Mouse (Mus musculus): ENCODE data around the gene Tcam1. TPM values are rescaled to one million over a fixed set of nuclear protein-coding genes. Genes with fewer than 3 reads are reported as not detected.
"Not testable (repeated sequence)": the region's sequence is repeated elsewhere in the genome, so short reads cannot be mapped to it uniquely, and the experiment has no call there.

Gene Tcam1
- under 1 TPM in 1 of 2 experiments, not detected in 1; 0.07 TPM for total RNA-seq (2021)

DNA sequence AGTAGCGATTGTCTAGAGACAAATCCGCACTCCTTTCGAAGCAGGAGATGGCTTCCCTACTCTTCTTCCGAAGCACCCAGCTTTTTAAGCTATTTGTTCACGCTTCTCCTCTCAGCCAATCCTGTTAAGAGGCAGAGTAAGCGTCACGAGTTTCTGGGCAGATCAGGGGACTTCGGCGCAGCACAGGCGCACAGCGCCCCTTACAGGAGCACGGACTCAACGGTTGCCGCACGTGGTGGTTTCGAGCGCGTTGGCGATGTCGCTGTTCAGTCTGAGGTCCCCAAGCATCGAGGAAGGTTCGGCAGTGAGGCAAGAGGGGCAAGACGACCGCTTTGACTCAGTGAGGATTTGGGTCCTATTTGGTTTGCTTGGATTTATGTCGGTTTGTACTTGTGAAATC is at the start of gene Tcam1:
Gene Tcam1 (plus strand): TSS at position 219 of the 400 bp plus-strand sequence.
- peak; percentile 94 to 97 for DNase-seq
- intact Hi-C loops (cut with DNase I): no loop called here

DNA sequence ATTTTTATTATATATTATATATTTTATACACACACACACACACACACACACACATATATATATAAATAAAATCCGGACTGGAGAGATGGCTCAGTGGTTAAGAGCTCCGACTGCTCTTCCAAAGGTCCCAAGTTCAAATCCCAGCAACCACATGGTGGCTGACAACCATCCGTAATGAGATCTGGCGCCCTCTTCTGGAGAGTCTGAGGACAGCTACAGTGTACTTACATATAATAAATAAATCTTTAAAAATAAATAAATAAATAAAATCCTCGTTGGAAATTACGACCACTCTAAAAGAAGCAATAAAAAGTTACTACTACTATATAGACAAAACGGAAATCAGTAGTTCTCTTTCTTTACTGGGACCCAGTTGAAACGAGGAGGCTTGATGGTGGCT is 42.5 kb upstream of the Tcam1 start:
- intact Hi-C loops (cut with DNase I); DNase-seq: not testable (repeated sequence)

DNA sequence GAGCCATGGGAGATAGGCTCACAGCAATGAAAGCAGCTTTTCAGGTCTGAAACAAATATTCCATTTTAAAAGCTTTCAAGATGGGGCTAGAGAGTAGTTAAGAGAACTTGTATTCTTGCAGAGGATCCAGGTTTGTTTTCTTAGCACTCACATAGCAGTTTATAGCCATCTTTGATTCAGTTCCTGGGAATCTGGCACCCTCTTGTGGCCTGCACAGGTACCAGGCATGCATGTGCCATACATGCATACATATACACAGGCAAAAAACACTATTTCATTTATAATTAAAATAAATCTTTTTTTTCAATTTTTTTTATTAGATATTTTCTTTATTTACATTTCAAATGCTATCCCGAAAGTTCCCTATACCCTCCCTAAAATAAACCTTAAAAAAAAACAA is 29.6 kb upstream of the Tcam1 start:
- no peak for DNase-seq
- intact Hi-C loops (cut with DNase I): no loop called here

DNA sequence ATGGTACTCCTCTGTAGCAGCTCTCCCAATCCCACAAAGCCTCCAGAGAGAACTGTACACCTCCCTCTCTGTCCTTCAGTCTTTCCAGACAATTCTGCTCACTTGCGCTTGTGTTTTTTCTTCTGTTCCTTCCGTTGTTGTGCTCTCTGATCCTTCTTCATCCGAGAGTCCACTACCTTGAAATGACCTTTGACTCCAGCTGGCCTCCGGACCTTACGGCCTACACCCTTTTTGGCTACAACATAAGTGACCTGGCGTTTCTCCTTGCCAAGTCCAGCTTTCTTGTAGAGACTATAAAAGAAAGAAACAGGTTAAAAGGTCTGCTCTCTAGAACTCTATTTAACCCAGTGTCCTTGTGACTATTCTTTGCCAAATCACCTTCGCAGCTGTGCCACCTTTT is 27.1 kb upstream of the Tcam1 start:
- intact Hi-C loops (cut with DNase I): no loop called here
- no peak for DNase-seq

DNA sequence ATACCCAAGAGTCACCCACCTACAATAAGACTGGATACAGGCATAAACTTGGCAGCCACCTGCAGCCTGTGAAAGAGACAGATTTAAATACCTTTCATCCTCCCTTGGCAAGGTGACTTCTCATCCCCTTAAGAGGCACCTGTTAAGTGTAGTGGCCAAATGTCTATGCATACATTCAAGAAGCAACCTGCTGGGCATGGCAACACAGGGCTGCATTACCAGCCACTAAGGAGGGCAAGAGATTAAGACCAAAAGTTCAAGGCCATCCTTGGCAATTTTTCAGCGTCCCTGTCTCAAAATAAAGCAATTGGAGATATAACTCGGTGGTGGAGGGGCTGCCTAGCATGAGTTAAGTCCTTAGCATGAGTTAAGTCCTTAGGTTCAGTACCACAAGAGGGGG is 21.7 kb upstream of the Tcam1 start:
- intact Hi-C loops (cut with DNase I): no loop called here
- no peak for DNase-seq

DNA sequence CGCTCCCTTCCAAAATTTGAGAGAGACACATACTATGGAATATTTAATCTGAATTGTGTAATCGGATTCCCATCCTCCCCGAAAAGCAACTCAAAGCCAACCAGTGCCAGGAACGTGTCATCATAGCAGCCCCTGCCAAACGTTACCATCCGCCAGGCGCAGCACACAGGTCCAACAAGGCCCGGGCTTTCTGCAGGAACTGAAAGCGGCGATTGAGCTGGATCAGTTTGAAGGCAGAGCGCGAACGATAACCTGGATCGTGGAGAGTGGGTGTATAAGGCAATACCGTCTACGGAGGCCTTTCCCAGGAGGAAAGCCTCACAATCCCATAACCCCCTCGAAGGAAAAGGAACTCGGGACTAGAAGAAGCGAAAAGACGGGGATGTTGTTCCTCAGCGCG is 21.3 kb upstream of the Tcam1 start:
- intact Hi-C loops (cut with DNase I): no loop called here
- DNase-seq: no peak

DNA sequence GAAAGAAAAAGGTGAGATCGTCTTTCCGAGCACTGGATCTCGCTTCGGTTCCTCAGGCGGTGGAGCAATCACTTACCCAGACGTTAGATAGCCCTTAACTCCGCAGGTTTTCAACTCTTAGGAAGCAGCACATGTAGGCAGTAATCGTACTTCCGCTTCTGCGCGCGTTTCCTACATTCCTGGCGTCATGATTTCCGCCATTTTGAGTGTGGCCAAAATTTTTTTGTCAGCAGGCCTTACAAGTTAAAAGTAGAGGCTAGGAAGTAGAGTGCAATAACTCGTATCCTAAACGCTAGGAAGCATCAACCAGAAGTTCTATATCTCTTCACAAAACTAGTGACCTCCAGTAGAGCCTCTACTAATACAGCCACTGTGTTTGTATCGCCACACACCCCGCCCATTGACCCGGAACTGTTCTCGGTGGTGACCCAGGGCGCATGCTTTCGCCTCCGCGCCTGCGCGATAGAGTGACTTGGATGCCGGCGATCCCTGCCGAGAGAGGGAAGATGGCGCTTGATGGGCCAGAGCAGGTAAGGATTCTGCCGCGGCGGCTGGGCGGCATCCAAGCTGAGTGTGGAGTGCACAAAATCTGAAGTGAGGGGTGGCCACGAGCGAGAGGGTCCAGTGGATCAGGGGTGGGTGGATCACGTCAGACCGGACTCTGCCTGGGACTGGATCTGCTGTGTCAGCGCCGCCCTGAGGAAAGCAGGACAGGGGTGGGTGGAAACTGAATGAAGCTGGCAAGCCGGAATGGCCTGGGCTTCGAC is 20.6 kb upstream of the Tcam1 start, which contains the start of the genes Ftsj3 and Psmc5:
Gene Ftsj3 (minus strand): TSS at position 395 of the 767 bp plus-strand sequence.
Gene Psmc5 (plus strand): TSS at position 470 of the 767 bp plus-strand sequence.
- intact Hi-C loops (cut with DNase I): loop anchor here (1.0 kb wide), 1 partner anchor 16 kb away; the partner anchor contains the start of gene Smarcd2
- peak; percentile 99 to 100 for DNase-seq

DNA sequence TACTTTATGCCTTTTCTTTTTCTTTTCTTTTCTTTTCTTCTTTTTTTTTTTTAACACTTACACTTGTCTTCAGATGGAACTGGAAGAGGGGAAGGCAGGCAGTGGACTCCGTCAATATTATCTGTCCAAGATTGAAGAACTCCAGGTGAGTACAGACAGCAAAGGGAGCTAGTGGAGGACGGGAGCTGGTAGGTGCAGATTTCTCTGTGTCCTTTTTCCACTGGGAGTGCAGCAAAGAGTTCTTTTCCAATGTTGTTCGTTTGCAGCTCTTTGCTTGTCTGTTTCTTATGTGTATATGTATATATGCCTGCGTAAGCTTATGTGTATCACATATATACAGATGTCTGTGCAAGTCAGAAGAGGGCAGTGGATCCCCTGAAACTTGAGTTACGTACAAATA is 19.7 kb upstream of the Tcam1 start:
- peak in 1 of 2 experiments; percentile 54 for DNase-seq
- intact Hi-C loops (cut with DNase I): loop anchor here (1.0 kb wide), 1 partner anchor 16 kb away; the partner anchor contains the start of gene Smarcd2

DNA sequence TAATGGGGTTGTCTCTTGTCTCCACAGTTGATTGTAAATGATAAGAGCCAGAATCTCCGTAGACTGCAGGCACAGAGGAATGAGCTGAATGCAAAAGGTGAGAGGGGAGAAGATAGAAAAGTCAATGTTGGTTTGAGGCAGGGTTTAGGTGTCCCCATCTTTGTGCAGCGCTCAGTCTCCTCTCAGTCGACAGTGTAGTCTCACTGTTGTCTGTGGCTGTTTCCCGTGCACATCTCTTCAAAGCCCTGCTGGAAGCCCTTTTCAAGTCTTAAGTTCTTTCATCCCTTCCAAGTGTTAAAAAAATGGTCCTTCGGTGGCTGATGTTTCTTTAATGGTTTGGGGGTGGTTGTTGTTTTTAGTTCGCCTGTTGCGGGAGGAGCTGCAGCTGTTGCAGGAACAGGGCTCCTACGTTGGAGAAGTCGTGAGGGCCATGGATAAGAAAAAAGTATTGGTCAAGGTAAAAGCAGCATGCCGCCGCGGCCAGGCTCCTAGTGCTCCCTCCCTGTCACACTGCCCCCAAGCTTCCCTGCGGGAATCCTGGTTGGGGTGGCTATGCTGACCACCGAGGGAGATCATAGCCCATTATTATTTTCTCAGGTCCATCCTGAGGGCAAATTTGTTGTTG is 15.5 kb upstream of the Tcam1 start:
- intact Hi-C loops (cut with DNase I): no loop called here
- DNase-seq: no peak

DNA sequence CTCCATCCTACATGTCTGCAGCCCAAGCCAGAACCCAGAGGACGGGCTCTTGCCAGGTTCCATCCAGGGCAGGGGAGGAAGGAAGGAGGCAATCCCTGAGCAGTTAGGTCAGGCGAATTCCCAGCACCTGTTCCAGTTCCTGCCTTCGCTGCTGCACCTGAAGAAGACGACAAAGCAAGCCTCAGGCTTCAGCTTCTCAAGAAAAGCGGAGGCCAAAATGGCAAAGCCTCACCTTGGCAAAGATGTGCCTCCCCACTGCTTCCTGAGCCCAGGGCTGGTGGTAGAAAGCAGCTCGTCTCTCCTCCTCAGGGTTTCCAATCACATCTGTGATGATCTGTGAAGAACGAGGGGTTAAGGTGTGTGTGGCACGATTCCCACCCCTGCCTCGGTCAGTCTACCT is 12.5 kb upstream of the Tcam1 start:
- DNase-seq: no peak
- intact Hi-C loops (cut with DNase I): no loop called here

DNA sequence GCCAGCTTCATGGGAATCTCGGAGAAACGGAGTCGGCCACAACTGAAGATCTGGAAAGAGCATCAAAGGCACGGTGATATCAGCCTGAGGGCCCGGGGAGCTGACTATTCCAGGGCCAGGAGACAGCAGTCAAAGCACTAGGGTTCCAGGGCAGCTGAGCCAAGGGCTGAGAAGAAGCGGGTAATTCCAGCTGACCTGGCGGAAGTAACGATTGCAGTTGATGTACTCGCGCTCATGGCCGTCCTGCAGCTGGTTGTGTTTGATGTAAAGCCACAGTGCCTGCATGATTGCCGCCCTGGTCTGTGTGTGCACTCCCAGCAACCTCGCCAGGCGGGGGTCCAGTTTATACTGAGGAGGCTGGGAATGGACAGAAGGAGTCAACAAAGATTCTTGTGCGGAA is 11.5 kb upstream of the Tcam1 start:
- DNase-seq: no peak

DNA sequence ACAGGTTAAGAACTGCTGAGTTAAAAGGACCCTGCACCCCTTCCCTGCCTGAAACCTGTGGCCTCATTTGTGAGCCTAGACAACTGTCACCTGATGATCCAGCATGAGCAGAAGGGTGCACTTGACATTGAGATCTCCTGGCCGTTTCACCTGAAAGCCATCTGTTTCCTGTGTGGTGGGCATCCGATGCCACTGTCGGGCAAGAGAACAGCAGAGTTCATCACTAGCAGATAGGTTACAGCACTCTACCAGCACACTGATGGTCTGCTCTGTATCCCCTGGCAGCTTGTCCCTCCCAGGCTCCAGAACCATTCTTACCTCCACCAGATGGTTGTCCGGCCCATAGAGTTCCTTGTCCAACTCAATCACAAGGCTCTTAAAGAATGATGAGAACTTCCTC is 10.9 kb upstream of the Tcam1 start:
- intact Hi-C loops (cut with DNase I): no loop called here
- DNase-seq: no peak

More for the DNA sequence above, 11.5 kb upstream of the Tcam1 start:
- intact Hi-C loops (cut with DNase I): no loop called here

DNA sequence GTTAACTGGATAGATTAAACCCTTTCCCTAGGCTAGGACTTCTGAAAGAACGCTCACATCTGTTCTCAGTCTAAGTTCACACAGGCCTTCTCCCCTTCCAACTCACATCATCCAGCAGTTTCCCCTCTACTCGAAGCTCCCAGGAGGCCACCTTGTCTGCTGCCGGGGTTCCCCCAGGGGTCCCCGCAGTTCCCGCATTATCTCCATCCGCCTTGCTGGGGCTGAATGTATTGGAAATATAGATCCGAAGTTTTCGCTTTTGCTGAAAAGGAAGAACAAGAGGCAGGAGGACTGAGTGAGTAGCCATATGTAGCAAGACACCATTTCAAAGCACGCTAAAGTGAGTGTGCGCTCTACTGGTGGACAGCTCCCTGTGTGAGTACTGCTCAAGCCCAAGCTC is 10.0 kb upstream of the Tcam1 start:
- DNase-seq: no peak
- intact Hi-C loops (cut with DNase I): no loop called here

DNA sequence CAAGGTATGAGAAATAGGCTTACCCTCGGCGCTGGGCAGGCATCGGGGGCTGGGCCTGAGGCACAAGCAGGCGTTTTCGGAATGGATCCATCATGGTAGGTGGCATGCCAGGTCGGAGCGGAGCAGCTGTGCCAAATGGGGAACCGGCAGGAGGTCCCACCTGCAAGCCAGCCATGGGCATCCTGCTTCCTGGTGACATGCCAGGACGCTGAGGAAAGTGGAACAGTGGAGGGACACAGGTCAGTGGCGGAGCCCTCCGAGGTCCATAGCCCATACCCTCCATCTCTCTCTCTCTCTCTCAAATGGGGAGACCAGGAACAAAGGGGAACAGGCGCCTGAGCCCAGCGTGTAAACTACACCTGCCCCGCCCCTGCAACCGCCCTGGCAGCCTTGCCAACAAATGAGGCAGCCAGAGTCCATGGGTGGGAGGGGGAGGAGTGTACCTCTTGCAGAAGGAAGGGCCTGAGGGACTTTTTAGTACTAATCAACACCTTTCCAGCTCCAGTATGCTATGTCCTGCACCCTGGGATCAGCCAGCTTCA is 9.1 kb upstream of the Tcam1 start:
- intact Hi-C loops (cut with DNase I): no loop called here
- DNase-seq: peak in 1 of 2 experiments; percentile 30

DNA sequence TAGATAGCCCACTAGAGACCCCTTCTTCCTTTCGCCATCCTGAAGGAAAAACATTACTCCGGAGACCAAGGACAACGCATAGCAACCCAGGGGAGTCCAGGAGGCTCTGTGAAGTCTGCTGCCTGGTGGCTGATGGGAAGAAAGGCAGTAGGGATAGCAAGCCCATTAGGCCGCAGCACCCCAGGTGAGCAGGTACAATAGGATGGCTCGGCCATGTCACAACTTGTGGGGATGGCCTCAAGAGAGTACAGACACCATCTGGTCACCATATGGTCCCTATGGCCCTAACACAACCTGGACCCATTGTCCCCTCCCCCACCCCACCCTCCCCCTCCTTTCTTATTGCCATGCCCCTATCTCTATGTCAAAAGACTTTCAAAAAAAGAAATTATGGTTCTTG is 8.6 kb upstream of the Tcam1 start:
- no peak for DNase-seq
- intact Hi-C loops (cut with DNase I): no loop called here

DNA sequence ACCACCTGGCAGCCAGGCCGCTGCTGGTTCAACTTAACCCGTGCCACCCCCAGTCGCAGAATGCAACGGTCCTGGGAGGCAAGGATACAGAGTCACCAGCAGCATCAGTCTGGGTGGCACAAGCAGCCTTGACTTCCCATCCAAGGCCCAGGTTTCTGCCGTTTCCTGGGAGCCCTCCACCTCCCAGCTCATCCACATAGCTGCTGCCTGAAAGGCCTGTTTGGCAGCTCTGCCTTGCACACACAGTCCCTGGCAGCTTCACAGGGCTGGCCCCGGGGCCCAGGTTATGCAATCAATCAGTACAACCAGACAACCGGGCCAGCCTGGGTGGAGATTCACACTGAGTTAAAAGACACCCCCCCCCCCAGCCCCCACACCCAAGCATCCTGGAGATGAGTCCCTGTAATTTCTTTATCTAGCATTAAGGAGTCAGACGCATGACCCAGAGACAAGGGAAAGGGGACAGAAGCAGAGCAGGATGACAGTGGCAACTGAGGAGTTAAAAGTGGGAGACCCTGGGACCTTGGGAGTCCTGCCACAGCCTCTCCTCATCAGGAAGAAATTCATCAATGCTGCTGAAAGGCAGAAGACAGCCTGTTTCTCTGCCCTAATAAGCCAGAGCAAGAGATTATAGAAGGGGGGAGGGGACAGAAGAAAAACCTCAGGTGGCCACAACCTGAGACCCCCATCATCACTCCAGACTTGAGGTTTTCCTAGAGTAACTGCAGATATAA is 8.0 kb upstream of the Tcam1 start:
- DNase-seq: peak; percentile 79 to 80
- intact Hi-C loops (cut with DNase I): no loop called here

DNA sequence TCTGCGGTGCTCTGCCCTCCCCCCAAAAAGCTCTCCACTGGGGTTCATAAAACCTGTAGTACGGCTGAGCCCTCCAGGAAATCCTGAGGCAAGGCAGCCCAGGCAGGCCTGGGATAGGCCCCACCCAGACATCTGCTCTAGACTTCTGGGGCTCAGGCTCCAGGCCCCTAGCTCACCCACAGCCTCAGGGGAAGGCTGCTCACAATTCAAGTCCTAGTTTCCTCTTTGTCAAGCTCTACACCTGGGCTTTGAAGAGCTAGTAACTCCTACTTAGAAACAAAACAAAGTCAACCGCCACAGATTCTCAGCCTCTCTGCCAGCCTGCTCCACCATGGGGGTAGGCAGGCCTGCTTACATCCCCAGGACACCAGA is 7.4 kb upstream of the Tcam1 start:
- intact Hi-C loops (cut with DNase I): no loop called here
- peak; percentile 41 to 43 for DNase-seq

DNA sequence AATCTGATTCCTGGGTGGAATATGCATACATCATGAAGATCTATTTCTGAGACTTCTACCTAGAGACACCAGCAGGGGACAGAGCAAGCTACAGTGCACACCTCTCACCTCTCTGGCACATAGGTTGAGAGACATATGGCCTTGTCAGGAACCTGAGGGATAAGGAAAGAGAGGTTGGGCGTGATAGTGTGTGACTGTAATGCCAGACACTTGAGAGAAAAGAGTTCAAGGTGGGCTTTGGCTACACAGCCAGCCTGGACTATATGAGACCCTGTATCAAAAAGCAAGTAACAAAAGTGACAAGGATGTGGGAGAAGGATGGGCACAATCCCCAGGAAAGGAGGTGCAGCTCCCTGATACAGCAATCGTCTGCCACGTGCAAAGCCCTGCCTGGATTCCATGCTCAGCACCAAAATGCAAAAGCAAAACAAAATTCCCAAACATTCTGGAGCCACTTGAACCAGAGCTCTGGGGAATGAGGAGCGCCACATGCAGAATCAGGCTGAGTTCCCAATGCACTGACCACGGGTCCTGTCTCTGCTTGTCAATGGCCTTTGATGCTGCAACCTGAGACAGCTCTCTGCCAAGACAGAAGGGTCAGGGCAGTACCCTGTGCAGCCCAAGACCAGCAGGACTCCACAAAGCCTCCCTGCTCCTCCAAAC is 5.2 kb upstream of the Tcam1 start:
- peak in 1 of 2 experiments; percentile 36 for DNase-seq
- intact Hi-C loops (cut with DNase I): no loop called here

DNA sequence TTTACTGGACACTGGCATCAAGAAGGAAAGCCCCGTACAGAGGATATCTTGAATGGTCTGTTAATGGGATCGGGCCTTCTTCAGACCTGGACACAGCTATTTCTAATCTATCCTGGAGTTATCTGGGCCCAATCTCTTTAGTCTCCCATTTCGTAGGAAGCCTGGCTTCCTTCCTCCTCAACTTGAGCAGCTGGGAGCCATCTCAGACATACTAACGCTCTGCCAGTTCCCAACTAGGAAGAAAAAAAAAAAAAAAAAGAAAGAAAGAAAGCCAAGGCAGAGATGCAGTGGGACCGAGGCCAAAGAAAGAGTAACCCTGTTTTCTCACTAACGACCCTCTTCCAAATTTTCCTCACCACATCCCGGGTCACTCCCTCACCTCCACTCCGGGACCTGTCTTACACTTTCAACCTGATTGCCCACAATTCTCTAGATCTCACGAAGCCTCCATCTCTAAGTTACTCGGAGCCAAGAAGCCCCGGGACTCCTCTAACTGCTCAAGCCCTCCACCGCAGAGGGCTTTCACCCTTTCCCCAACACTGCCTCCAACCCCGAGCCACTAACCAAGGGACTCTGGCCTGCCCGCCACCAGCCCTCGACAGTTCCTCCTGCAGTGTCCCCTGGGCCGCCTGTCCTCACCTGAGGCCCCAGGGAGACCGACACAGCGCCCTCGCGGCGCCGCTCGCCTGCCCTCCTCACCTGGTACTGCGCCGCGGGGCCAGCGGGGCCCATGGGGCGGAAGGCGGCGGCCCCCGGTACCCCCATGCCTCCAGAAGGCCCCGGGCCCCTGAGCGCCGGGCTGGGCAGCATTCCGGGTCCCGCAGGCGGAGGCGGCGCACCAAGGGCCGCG is 4.5 kb upstream of the Tcam1 start:
- peak; percentile 23 to 71 for DNase-seq
- intact Hi-C loops (cut with DNase I): loop anchor here (1.0 kb wide), 1 partner anchor 16 kb away; the partner anchor contains the start of genes Ftsj3 and Psmc5
